In genomic region chr14:34620611-34621376, GRCm38 (mm10) we compare ENCODE assay signal across 9 mouse cellular contexts. TPM values are rescaled to one million over a fixed set of nuclear protein-coding genes. Genes with fewer than 3 reads are reported as not detected.
DNase-seq lines count a peak whose midpoint lies in the region; ATAC-seq and TF ChIP-seq lines count a peak whose summit lies in the region.
"Had no signal": no experiment of that assay in that cellular context is flagged by ENCODE, and none has a peak within 500 bp of the region (broad histone marks: within the 10 kb centered on the region; RNA-seq: fewer than 3 reads in every experiment).

No protein-coding gene starts in this region.

- H3K27ac ChIP-seq in heart, embryonic 10.5 days, result no peak overlapping the region
- H3K27ac ChIP-seq: embryonic facial prominence, embryonic 12.5 days had no signal

- H3K79me3 ChIP-seq in C2C12 (ENCODE audit: low read depth), result no peaks in the 10 kb centered on the region

- peak; percentile 61 for TF ChIP-seq CTCF in C2C12 (IDR thresholded peaks at IDR 0.05; ENCODE audit: control insufficient read depth, insufficient read depth, insufficient read length)

- H3K4me3 ChIP-seq in heart, embryonic 10.5 days, result no peak overlapping the region
- H3K4me3 ChIP-seq in C2C12 (ENCODE audit: insufficient read depth, poor library complexity, severe bottlenecking), result no peak overlapping the region
- H3K4me3 ChIP-seq: embryonic facial prominence, embryonic 12.5 days had no signal

- H3K9me3 ChIP-seq in heart, embryonic 10.5 days, result no peaks in the 10 kb centered on the region
- H3K9me3 ChIP-seq: embryonic facial prominence, embryonic 12.5 days had no signal

- WGBS in heart, embryonic 10.5 days, result 22% methylated on average over 10 of the region's 10 CpGs

- DNase-seq in heart, embryonic 10.5 days (ENCODE audit: low spot score), result peak; percentile 80
- no peak for DNase-seq in heart, adult 11 months
- DNase-seq in adrenal gland, adult 18-20 months (ENCODE audit: low spot score in 2 of 2), result peak; percentile 49 to 64
- DNase-seq in embryo, embryonic 9.5 days (ENCODE audit: extremely low spot score), result peak; percentile 41
- peak; percentile 69 for DNase-seq in kidney, postnatal 10 days
- DNase-seq in urinary bladder, postnatal 36 days (ENCODE audit: low spot score in 2 of 2), result peak; percentile 21 to 42

- no peak overlapping the region for H3ac ChIP-seq in C2C12 (ENCODE audit: control insufficient read depth, insufficient read length, low read depth)

- peaks cover 5% of the 10 kb centered on the region for H3K27me3 ChIP-seq in heart, embryonic 10.5 days (ENCODE audit: insufficient read depth, poor library complexity, severe bottlenecking)
- peaks cover 6% of the 10 kb centered on the region for H3K27me3 ChIP-seq in C2C12 (ENCODE audit: control insufficient read depth, insufficient read depth, insufficient read length)

- peak; percentile 44 for ATAC-seq in megakaryocyte-erythroid progenitor cell, adult 5-6 weeks (replicated peaks; ENCODE audit: low FRiP score, low TSS enrichment, poor library complexity, severe bottlenecking)

- no peaks in the 10 kb centered on the region for H3K79me2 ChIP-seq in C2C12 (ENCODE audit: control insufficient read depth, insufficient read depth)

- no peaks in the 10 kb centered on the region for H3K36me3 ChIP-seq in heart, embryonic 10.5 days
- no peaks in the 10 kb centered on the region for H3K36me3 ChIP-seq in C2C12 (ENCODE audit: control insufficient read depth, insufficient read depth)
- H3K36me3 ChIP-seq: embryonic facial prominence, embryonic 12.5 days had no signal

- peaks cover 17% of the 10 kb centered on the region for H3K4me1 ChIP-seq in heart, embryonic 10.5 days
- H3K4me1 ChIP-seq: embryonic facial prominence, embryonic 12.5 days had no signal

TF ChIP-seq in C2C12, 6 proteins besides CTCF, POLR2A, EP300 and RAD21:
- TF ChIP-seq MAX (IDR thresholded peaks at IDR 0.05) (no peak), USF1 (IDR thresholded peaks at IDR 0.05; ENCODE audit: low read depth) (no peak), MYOG (IDR thresholded peaks at IDR 0.05; ENCODE audit: control insufficient read depth, extremely low read depth, insufficient read length) (no peak), CEBPB (IDR thresholded peaks at IDR 0.05; ENCODE audit: low read depth) (no peak), MYOD1 (IDR thresholded peaks at IDR 0.05; ENCODE audit: control insufficient read depth, insufficient read length, low read depth) (no peak), FOSL1 (IDR thresholded peaks at IDR 0.05; ENCODE audit: insufficient read depth, low read length, poor library complexity, severe bottlenecking) (no peak)

RNA-seq across cellular contexts. Expression of gene Opn4, which starts 20.9 kb away (rescaled TPM):
- polyA plus RNA-seq in heart, embryonic 10.5 days (2016; fragmentation: Nextera tagmentation; extraction: Ambion mirVana), result 4.1 and 5.9 TPM in 2 replicates
- polyA plus RNA-seq in C2C12 (2012; fragmentation: generic; extraction: Trizol), result not detected
- not detected for total RNA-seq in adrenal gland, adult 18-20 months (2021)
- total RNA-seq in megakaryocyte-erythroid progenitor cell, adult 5-6 weeks (2014; fragmentation: Nextera tagmentation), result not detected in 2 replicates
- total RNA-seq in megakaryocyte-erythroid progenitor cell, adult 5-6 weeks (2017), result not detected in 2 replicates

RNA-seq across cellular contexts. Expression of gene Ldb3, which starts 32.3 kb away (rescaled TPM):
- polyA plus RNA-seq in heart, embryonic 10.5 days (2016; fragmentation: Nextera tagmentation; extraction: Ambion mirVana), result 136 and 219 TPM in 2 replicates
- 4.0 TPM for polyA plus RNA-seq in C2C12 (2012; fragmentation: generic; extraction: Trizol)
- 1 to 10 TPM in 1 of 2 experiments, under 1 TPM in 1; 0.46 to 2.6 TPM for total RNA-seq in adrenal gland, adult 18-20 months (2021)
- total RNA-seq in megakaryocyte-erythroid progenitor cell, adult 5-6 weeks (2014; fragmentation: Nextera tagmentation), result not detected in 2 replicates
- not detected in 2 replicates for total RNA-seq in megakaryocyte-erythroid progenitor cell, adult 5-6 weeks (2017)

RNA-seq across cellular contexts. Expression of gene Wapl, which starts 52.9 kb away (rescaled TPM):
- 17.5 and 27.1 TPM in 2 replicates for polyA plus RNA-seq in heart, embryonic 10.5 days (2016; fragmentation: Nextera tagmentation; extraction: Ambion mirVana)
- 9.7 TPM for polyA plus RNA-seq in C2C12 (2012; fragmentation: generic; extraction: Trizol)
- total RNA-seq in adrenal gland, adult 18-20 months (2021), result 10 to 100 TPM; 72.4 to 90.5 TPM
- 102 and 161 TPM in 2 replicates for total RNA-seq in megakaryocyte-erythroid progenitor cell, adult 5-6 weeks (2014; fragmentation: Nextera tagmentation)
- total RNA-seq in megakaryocyte-erythroid progenitor cell, adult 5-6 weeks (2017), result 201 and 208 TPM in 2 replicates
